Mouse (Mus musculus): ENCODE measurements around the gene Crlf1.

Gene Crlf1

DNA sequence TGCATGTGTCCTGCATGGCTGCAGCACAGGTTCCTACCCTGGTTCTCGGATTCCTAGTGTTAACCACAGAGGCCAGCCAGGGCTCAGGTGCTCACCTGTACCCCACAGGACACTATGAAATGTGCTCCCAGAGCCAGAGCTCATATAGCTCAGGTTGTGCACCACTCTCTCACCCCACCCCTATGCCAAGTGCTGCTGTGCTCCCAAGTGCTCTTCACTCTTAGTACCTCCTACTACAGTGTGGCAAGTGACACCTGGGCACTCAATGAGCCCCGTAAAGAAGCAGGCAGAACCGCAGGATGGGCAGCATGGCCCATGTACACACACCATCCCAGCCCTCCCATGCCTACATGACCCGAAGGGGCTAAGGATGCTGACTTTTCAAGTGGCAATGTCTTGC lies 24.2 kb upstream of the Crlf1 start:
- DNase-seq (ENCODE audit: low read depth, low spot score), result no peak

GRCm38 (mm10) chr8:70469295-70469916 lies 23.6 kb upstream of the Crlf1 start:
- DNase-seq (ENCODE audit: low read depth, low spot score), result no peak

DNA sequence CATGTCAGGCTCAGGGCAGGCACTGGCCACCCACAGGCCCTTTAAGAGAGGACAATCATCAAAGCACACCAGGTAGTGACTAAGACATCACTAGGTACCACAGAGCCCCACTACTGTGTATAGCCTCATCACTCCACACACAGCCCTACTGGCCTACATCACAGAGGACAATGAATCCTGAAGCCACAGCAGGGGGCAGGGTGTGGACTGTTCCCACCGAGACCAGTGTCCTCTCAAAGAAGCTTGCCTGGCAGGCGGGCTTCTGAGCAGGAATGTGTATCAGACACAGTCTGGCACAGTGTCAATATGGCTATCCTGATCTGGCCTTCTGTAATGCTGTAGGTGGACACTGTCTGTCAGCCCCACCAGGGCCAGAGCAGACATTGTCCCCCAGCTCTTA lies 23.0 kb upstream of the Crlf1 start:
- no peak for DNase-seq (ENCODE audit: low read depth, low spot score)

DNA sequence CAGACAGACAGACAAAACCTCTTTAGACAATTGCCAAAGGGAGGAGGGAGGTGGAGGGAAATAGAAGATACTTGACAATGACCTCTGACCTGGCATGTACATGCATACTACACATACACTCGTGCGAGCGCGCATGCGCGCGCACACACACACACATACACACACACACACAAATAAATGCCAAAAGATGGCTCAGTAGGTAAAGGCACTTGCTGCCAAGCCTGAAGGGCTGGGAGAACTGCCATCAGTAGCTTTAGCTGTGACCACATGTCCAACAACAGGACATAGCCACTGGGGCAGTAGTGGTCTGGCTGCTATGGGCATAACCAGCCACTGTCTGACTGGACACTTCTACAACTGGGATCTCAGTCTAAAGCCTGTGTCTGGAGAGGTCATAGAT lies 21.1 kb upstream of the Crlf1 start:
- no peak for DNase-seq (ENCODE audit: low read depth, low spot score)

GRCm38 (mm10) chr8:70476333-70477268 lies 16.4 kb upstream of the Crlf1 start, which contains the start of gene Klhl26:
Gene Klhl26 (minus strand): TSS chr8:70476968.
- peak; percentile 96 for DNase-seq (ENCODE audit: low read depth, low spot score)

DNA sequence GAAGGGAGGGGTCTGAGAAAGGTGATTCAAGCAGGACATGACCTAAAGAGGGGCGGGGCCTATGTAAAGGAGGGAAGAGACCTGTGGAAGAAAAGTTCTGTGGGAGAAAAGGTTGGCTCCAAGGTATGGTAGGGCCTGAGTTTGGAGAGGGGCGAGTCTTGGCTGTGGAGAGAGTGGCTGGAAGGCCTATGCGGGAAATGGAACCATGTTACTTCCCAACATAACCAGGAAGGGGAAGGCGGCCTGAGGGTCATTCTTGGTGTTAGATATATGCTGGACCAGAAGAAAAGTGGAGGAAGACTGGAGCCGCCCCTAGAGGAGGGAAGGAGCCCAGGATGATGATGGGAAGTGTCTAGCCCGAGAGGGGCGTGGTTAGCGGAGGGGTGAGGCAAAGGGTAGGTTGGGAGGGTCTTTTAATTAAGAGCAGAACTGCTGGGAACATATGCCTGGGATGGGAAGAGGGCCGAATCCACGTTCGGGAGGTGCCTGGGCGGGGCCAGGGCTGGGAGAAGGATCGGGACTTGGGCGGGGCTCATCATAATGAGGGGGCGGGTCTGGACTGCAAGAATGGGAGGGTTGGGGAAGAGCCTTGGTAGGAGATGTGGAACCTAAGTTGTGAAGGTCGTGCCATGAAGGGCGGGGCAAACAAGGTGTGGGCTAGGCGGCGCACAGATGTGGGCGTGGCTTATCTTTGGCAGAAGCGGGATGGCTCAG lies 15.5 kb upstream of the Crlf1 start:
- peak; percentile 67 for DNase-seq (ENCODE audit: low read depth, low spot score)

- no peak for DNase-seq (ENCODE audit: low read depth, low spot score)
Observed at GRCm38 (mm10) chr8:70481908-70482307, 11.1 kb upstream of the Crlf1 start.

DNA sequence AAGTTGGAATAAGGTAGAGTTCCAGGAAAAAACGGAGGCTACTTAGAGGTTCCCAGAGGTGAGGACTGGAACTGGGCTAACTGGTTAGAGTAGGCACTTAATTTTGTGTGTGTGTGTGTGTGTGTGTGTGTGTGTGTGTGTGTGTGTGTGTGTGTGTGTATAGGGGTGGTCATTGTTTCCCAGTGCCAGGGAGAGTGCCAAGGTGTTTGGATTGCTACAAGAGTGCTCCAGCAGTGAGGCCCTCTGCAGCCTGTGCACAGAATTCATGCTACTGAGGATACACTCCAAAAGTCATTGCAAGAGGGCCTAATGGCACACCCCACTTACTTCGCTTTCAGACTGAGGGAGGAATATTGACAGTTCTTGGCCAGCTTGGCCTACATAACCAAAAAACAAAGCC lies 10.0 kb upstream of the Crlf1 start:
- no peak for DNase-seq (ENCODE audit: low read depth, low spot score)

DNA sequence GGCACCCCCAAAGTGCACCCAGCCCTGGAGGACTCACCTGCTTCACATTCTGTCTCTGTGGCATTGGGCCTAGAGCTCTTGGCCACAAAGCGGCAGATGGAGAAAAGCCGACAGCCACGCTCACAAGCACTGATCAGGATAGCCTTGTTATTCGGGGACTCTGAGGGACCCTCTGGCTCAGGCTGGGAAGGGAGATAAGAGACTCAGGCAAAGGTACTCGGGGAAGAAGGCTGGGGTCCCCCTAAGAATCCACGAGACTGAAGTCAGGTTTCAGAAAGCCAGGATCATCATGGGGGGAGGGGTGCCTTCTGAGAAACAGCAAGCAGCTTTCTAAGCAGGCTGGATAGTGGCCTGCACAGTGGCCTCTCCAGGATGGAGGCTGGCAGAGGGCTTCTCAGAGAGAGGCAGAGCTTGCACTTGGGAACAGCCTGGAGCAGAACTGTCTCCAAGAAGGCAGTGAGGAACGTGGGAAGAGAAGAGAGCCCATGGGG lies 6.7 kb upstream of the Crlf1 start:
- DNase-seq (ENCODE audit: low read depth, low spot score), result no peak

GRCm38 (mm10) chr8:70486941-70487520 lies 5.9 kb upstream of the Crlf1 start, which contains the start of gene Tmem59l:
Gene Tmem59l (minus strand): TSS chr8:70487358.
- no peak for DNase-seq (ENCODE audit: low read depth, low spot score)

DNA sequence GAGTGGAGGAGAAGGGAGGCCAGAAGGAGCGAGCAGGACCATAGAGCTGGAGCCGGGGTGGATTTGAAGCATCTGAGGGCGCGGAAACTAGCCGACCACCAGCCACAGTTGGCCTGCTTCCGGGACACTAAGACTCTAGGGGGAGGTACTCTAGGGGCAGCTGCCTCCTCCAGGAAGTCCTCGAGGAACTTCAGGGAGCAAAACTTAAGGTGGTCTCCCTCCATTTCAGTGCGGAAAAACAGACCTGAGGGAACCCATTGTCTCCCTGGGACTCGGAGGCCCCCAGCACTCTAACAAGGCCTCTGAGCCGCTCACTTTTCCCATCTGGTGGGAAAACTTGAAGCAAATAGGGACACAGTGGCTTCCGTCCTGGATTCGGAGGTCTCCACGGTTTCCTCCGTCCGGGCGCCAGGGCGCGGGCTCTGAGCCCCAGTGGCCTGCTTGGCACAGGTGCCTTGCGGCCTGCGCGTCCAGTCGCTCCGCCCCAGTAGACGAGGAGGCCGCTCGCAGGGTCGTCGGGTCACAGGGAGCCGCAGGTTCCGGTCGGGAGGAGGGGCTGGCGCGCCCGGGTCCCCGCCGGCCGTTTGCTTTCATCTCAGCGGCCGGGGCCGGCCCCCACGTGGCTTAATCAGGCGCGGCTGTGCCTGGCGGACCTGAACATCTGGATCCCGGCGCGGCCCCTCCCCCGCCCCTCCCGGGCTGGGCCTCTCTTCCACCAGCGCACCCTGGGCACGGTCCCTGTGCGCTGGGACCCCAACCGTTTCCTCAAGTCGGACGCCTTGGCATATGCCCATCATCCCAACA lies 4.8 kb upstream of the Crlf1 start:
- DNase-seq (ENCODE audit: low read depth, low spot score), result peak; percentile 36

DNA sequence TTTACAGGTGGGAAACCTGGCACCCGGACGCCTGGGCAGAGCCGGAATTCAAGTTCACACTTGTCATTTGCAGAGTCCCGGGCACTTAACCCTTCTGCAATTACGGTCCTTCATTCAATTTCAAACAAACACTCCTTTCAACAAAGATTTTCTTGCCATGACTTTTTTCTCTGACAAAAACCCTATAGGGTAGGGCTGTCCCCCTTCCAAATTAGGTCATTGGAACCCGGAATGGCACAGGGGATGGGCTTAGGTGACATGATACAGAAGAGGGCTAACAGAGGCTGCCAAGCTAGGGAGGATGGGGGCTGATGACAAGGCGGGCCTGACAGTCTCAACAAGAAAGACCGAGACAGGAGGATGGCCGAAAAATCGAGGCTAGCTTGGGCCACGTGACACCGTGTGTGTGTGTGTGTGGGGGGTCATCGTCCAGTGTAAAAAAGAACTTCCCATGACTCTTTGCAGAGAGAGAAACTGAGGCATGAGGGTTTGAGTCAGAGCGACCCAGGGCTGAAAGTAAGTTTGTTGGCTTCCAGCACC lies 4.0 kb upstream of the Crlf1 start:
- DNase-seq (ENCODE audit: low read depth, low spot score), result peak; percentile 34

DNA sequence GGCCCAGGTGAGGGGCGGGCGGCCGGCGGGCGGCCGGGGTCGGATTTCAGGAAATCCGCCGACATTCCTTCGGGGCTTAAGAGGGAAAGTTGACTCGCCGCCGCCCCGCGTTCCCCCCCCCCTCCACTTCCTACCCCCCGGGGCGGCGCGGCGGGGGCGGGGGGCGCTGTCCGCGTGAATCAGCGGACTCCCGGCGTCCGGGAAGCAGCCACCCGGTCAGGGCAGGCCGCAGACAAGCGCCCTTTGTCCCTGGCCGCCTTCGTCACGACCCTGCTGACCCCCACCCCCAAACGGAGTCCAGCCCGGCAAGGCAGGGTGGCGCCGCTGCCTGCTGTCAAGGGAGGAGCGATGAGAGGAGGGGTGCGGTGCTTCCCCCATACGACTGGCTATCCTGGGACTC lies 3.4 kb upstream of the Crlf1 start:
- no peak for DNase-seq (ENCODE audit: low read depth, low spot score)

GRCm38 (mm10) chr8:70490061-70490879 lies 2.7 kb upstream of the Crlf1 start:
- DNase-seq (ENCODE audit: low read depth, low spot score), result no peak

- no peak for DNase-seq (ENCODE audit: low read depth, low spot score)
Observed at GRCm38 (mm10) chr8:70490880-70491495, 2.0 kb upstream of the Crlf1 start.

GRCm38 (mm10) chr8:70493692-70494415 lies 896 bp downstream of the Crlf1 start:
- DNase-seq (ENCODE audit: low read depth, low spot score), result no peak

GRCm38 (mm10) chr8:70494416-70494945 lies 1.5 kb downstream of the Crlf1 start:
- DNase-seq (ENCODE audit: low read depth, low spot score), result peak; percentile 35

All from CD4-positive, CD25-positive, alpha-beta regulatory T cell, adult 2 months (primary cell).